Mouse (Mus musculus): Measurements from ENCODE around the gene Npr1. TPM values are rescaled to one million over a fixed set of nuclear protein-coding genes. Genes with fewer than 3 reads are reported as not detected.

The Npr1 gene
- total and polyA plus RNA-seq, 2 experiments from 2014 or later = 2.0 to 4.1 TPM

GRCm38 (mm10) chr3:90490696-90491256 is 25.1 kb upstream of the Npr1 start, which contains the start of gene Snapin:
Gene Snapin (minus strand): TSS chr3:90491033.
- Histone ChIP-seq H3K9ac (replicated peaks; ENCODE audit: low read length, poor library complexity, severe bottlenecking) (peak within 1 kb of the TSS; percentile 86), H3K4me2 (ENCODE audit: low read depth, low read length, poor library complexity, severe bottlenecking) (peak within 1 kb of the TSS; percentile 64), H3K27me3 (ENCODE audit: insufficient read depth, low read length) (no peaks in the 10 kb centered on the region), H3K4me1 (ENCODE audit: insufficient read depth, low read length) (no peaks in the 10 kb centered on the region), H3K9me3 (ENCODE audit: low read length) (no peaks in the 10 kb centered on the region), H3K36me3 (ENCODE audit: insufficient read depth, low read length) (peaks cover 32% of the 10 kb centered on the region), H3K4me3 (ENCODE audit: low read depth, low read length) (peak within 1 kb of the TSS; percentile 74), H3K27ac (ENCODE audit: low read depth, low read length) (peak within 1 kb of the TSS; percentile 80)
- ATAC-seq (ENCODE audit: low FRiP score) (peak; percentile 95), DNase-seq (ENCODE audit: low spot score) (peak; percentile 97)
- under 1% methylated on average over 36 of the region's 37 CpGs for WGBS
- TF ChIP-seq CTCF (IDR thresholded peaks at IDR 0.05) = peak; percentile 88

GRCm38 (mm10) chr3:90488576-90488975 is 22.9 kb upstream of the Npr1 start:
- no peak for DNase-seq (ENCODE audit: low spot score)
- no peak for TF ChIP-seq CTCF (IDR thresholded peaks at IDR 0.05)
- H3K36me3 ChIP-seq (ENCODE audit: insufficient read depth, low read length) = peaks cover 37% of the 10 kb centered on the region
- no peak overlapping the region for H3K4me3 ChIP-seq (ENCODE audit: low read depth, low read length)
- no peaks in the 10 kb centered on the region for H3K9me3 ChIP-seq (ENCODE audit: low read length)
- no peak for ATAC-seq (ENCODE audit: low FRiP score)
- 89% methylated on average over 6 of the region's 6 CpGs for WGBS
- no peak overlapping the region for H3K9ac ChIP-seq (replicated peaks; ENCODE audit: low read length, poor library complexity, severe bottlenecking)
- no peaks in the 10 kb centered on the region for H3K27me3 ChIP-seq (ENCODE audit: insufficient read depth, low read length)
- H3K27ac ChIP-seq (ENCODE audit: low read depth, low read length) = no peak overlapping the region
- no peak overlapping the region for H3K4me2 ChIP-seq (ENCODE audit: low read depth, low read length, poor library complexity, severe bottlenecking)
- no peaks in the 10 kb centered on the region for H3K4me1 ChIP-seq (ENCODE audit: insufficient read depth, low read length)

- Histone ChIP-seq H3K4me2 (ENCODE audit: low read depth, low read length, poor library complexity, severe bottlenecking) (no peak overlapping the region), H3K4me3 (ENCODE audit: low read depth, low read length) (no peak overlapping the region), H3K36me3 (ENCODE audit: insufficient read depth, low read length) (peaks cover 47% of the 10 kb centered on the region), H3K27me3 (ENCODE audit: insufficient read depth, low read length) (no peaks in the 10 kb centered on the region), H3K9ac (replicated peaks; ENCODE audit: low read length, poor library complexity, severe bottlenecking) (no peak overlapping the region), H3K4me1 (ENCODE audit: insufficient read depth, low read length) (no peaks in the 10 kb centered on the region), H3K27ac (ENCODE audit: low read depth, low read length) (no peak overlapping the region), H3K9me3 (ENCODE audit: low read length) (no peaks in the 10 kb centered on the region)
- DNase-seq (ENCODE audit: low spot score) = no peak
- no peak for TF ChIP-seq CTCF (IDR thresholded peaks at IDR 0.05)
- ATAC-seq (ENCODE audit: low FRiP score) = no peak
- WGBS = 80% methylated on average over 5 of the region's 5 CpGs
Observed at GRCm38 (mm10) chr3:90486998-90487397, 21.3 kb upstream of the Npr1 start.

GRCm38 (mm10) chr3:90475831-90476611 is 10.4 kb upstream of the Npr1 start, which contains the start of gene Ilf2:
Gene Ilf2 (plus strand): TSS chr3:90476126.
- peak within 1 kb of the TSS; percentile 95 for H3K9ac ChIP-seq (replicated peaks; ENCODE audit: low read length, poor library complexity, severe bottlenecking)
- ATAC-seq (ENCODE audit: low FRiP score) (peak; percentile 98), DNase-seq (ENCODE audit: low spot score) (peak; percentile 99)
- H3K27me3 ChIP-seq (ENCODE audit: insufficient read depth, low read length) = no peaks in the 10 kb centered on the region
- peaks cover 2% of the 10 kb centered on the region for H3K36me3 ChIP-seq (ENCODE audit: insufficient read depth, low read length)
- no peaks in the 10 kb centered on the region for H3K4me1 ChIP-seq (ENCODE audit: insufficient read depth, low read length)
- TF ChIP-seq CTCF (IDR thresholded peaks at IDR 0.05) = peak; percentile 75
- peak within 1 kb of the TSS; percentile 97 for H3K27ac ChIP-seq (ENCODE audit: low read depth, low read length)
- H3K4me3 ChIP-seq (ENCODE audit: low read depth, low read length) = peak within 1 kb of the TSS; percentile 91
- no peaks in the 10 kb centered on the region for H3K9me3 ChIP-seq (ENCODE audit: low read length)
- H3K4me2 ChIP-seq (ENCODE audit: low read depth, low read length, poor library complexity, severe bottlenecking) = peak within 1 kb of the TSS; percentile 64
- WGBS = under 1% methylated on average over 45 of the region's 45 CpGs

- WGBS = 38% methylated on average over 15 of the region's 16 CpGs
- peak overlapping the region; percentile 91 for H3K4me3 ChIP-seq (ENCODE audit: low read depth, low read length)
Observed at GRCm38 (mm10) chr3:90475151-90475830, 9.6 kb upstream of the Npr1 start.

More at GRCm38 (mm10) chr3:90475151-90475830, 9.6 kb upstream of the Npr1 start:
- DNase-seq (ENCODE audit: low spot score) (no peak), ATAC-seq (ENCODE audit: low FRiP score) (peak; percentile 24)
- Histone ChIP-seq H3K27ac (ENCODE audit: low read depth, low read length) (no peak overlapping the region), H3K4me1 (ENCODE audit: insufficient read depth, low read length) (no peaks in the 10 kb centered on the region), H3K4me2 (ENCODE audit: low read depth, low read length, poor library complexity, severe bottlenecking) (peak overlapping the region; percentile 29; the same call in 1 of the 2 replicates), H3K36me3 (ENCODE audit: insufficient read depth, low read length) (no peaks in the 10 kb centered on the region), H3K9me3 (ENCODE audit: low read length) (no peaks in the 10 kb centered on the region), H3K9ac (replicated peaks; ENCODE audit: low read length, poor library complexity, severe bottlenecking) (no peak overlapping the region), H3K27me3 (ENCODE audit: insufficient read depth, low read length) (no peaks in the 10 kb centered on the region)
- no peak for TF ChIP-seq CTCF (IDR thresholded peaks at IDR 0.05)
